ENCODE assay signal across 8 mouse cellular contexts in genomic region chr15:54070005-54070634, GRCm38 (mm10).
DNase-seq lines count a peak whose midpoint lies in the region; ATAC-seq and TF ChIP-seq lines count a peak whose summit lies in the region.

No protein-coding gene starts in this region.

- no peak overlapping the region for H3K4me2 ChIP-seq in kidney, embryonic 15.5 days
- H3K4me2 ChIP-seq in neural tube, embryonic 12.5 days (replicated peaks): no peak overlapping the region

- no peaks in the 10 kb centered on the region for H3K79me3 ChIP-seq in C2C12 (ENCODE audit: low read depth)

- TF ChIP-seq CTCF in C2C12 (IDR thresholded peaks at IDR 0.05; ENCODE audit: control insufficient read depth, insufficient read depth, insufficient read length): peak; percentile 97
- TF ChIP-seq CTCF in liver, adult 2 months (IDR thresholded peaks at IDR 0.05; ENCODE audit: low read depth, low read length): peak; percentile 96

- TF ChIP-seq POLR2A in liver, adult 2 months (IDR thresholded peaks at IDR 0.05; ENCODE audit: extremely low read depth, insufficient read depth, low read length): no peak

- no peaks in the 10 kb centered on the region for H3K36me3 ChIP-seq in C2C12 (ENCODE audit: control insufficient read depth, insufficient read depth)
- no peaks in the 10 kb centered on the region for H3K36me3 ChIP-seq in kidney, embryonic 15.5 days
- no peaks in the 10 kb centered on the region for H3K36me3 ChIP-seq in liver, adult 2 months (ENCODE audit: control insufficient read depth, insufficient read depth, low read length)
- no peaks in the 10 kb centered on the region for H3K36me3 ChIP-seq in neural tube, embryonic 12.5 days

- peak; percentile 76 for ATAC-seq in kidney, embryonic 15.5 days (replicated peaks; ENCODE audit: low FRiP score)
- ATAC-seq in neural tube, embryonic 12.5 days (ENCODE audit: low FRiP score, low read depth): peak; percentile 89; the same call in 1 of the 2 replicates

- no peaks in the 10 kb centered on the region for H3K79me2 ChIP-seq in C2C12 (ENCODE audit: control insufficient read depth, insufficient read depth)
- H3K79me2 ChIP-seq in liver, adult 2 months (ENCODE audit: control insufficient read depth, insufficient read depth, low read length): no peaks in the 10 kb centered on the region

- no peak overlapping the region for H3ac ChIP-seq in C2C12 (ENCODE audit: control insufficient read depth, insufficient read length, low read depth)

- no peak overlapping the region for H3K4me3 ChIP-seq in C2C12 (ENCODE audit: insufficient read depth, poor library complexity, severe bottlenecking)
- no peak overlapping the region for H3K4me3 ChIP-seq in kidney, embryonic 15.5 days (replicated peaks)
- no peak overlapping the region for H3K4me3 ChIP-seq in liver, adult 2 months (ENCODE audit: insufficient read depth, low read depth, low read length)
- no peak overlapping the region for H3K4me3 ChIP-seq in neural tube, embryonic 12.5 days

- H3K9me3 ChIP-seq in kidney, embryonic 15.5 days (replicated peaks): no peaks in the 10 kb centered on the region
- H3K9me3 ChIP-seq in neural tube, embryonic 12.5 days: no peaks in the 10 kb centered on the region

- WGBS in kidney, embryonic 15.5 days: 35% methylated on average over 9 of the region's 9 CpGs
- 33% methylated on average over 9 of the region's 9 CpGs for WGBS in liver, adult 2 months
- 40% methylated on average over 9 of the region's 9 CpGs for WGBS in neural tube, embryonic 12.5 days

- no peak overlapping the region for H3K9ac ChIP-seq in kidney, embryonic 15.5 days
- no peak overlapping the region for H3K9ac ChIP-seq in liver, adult 2 months (ENCODE audit: low read depth, low read length)
- no peak overlapping the region for H3K9ac ChIP-seq in neural tube, embryonic 12.5 days

- H3K27ac ChIP-seq in kidney, embryonic 15.5 days: no peak overlapping the region
- no peak overlapping the region for H3K27ac ChIP-seq in liver, adult 2 months (replicated peaks; ENCODE audit: insufficient read depth, low read depth, low read length)
- no peak overlapping the region for H3K27ac ChIP-seq in neural tube, embryonic 12.5 days

- no peaks in the 10 kb centered on the region for H3K4me1 ChIP-seq in kidney, embryonic 15.5 days
- H3K4me1 ChIP-seq in liver, adult 2 months (ENCODE audit: control insufficient read depth, insufficient read depth, low read length): no peaks in the 10 kb centered on the region
- no peaks in the 10 kb centered on the region for H3K4me1 ChIP-seq in neural tube, embryonic 12.5 days

- DNase-seq in adrenal gland, postnatal 10 days: peak; percentile 84
- peak; percentile 61 for DNase-seq in embryo, embryonic 11.5 days (ENCODE audit: low read depth, low spot score)
- DNase-seq in gonadal fat pad, adult 2 months (ENCODE audit: low read depth): peak; percentile 4
- DNase-seq in liver, adult 2 months (ENCODE audit: extremely low read depth, low read depth, low spot score): peak; percentile 48
- peak; percentile 5 for DNase-seq in thymus, postnatal 14 days

- no peaks in the 10 kb centered on the region for H3K27me3 ChIP-seq in C2C12 (ENCODE audit: control insufficient read depth, insufficient read depth, insufficient read length)
- no peaks in the 10 kb centered on the region for H3K27me3 ChIP-seq in kidney, embryonic 15.5 days
- H3K27me3 ChIP-seq in liver, adult 2 months (ENCODE audit: control insufficient read depth, insufficient read depth, low read length): no peaks in the 10 kb centered on the region
- no peaks in the 10 kb centered on the region for H3K27me3 ChIP-seq in neural tube, embryonic 12.5 days (replicated peaks)

TF ChIP-seq in C2C12, 6 proteins besides CTCF, POLR2A, EP300 and RAD21:
- TF ChIP-seq MYOG (IDR thresholded peaks at IDR 0.05; ENCODE audit: control insufficient read depth, extremely low read depth, insufficient read length) (no peak), USF1 (IDR thresholded peaks at IDR 0.05; ENCODE audit: low read depth) (no peak), FOSL1 (IDR thresholded peaks at IDR 0.05; ENCODE audit: insufficient read depth, low read length, poor library complexity, severe bottlenecking) (no peak), MYOD1 (IDR thresholded peaks at IDR 0.05; ENCODE audit: control insufficient read depth, insufficient read length, low read depth) (no peak), CEBPB (IDR thresholded peaks at IDR 0.05; ENCODE audit: low read depth) (no peak), MAX (IDR thresholded peaks at IDR 0.05) (no peak)

Comparison
In these comparisons a context has a peak if more than half of its experiments do, and no peak if none do; other contexts are left out.
1. DNase-seq: peak in every context shown above with its lines; median percentile 84 in adrenal gland, postnatal 10 days; 61 in embryo, embryonic 11.5 days; 48 in liver, adult 2 months; 5 in thymus, postnatal 14 days; 4 in gonadal fat pad, adult 2 months.